Mouse (Mus musculus) hindbrain, embryonic 10.5 days (tissue): Measurements from ENCODE around the gene Farsb. TPM values are rescaled to one million over a fixed set of nuclear protein-coding genes. Genes with fewer than 3 reads are reported as not detected.

Experiments used
- DNase-seq: peaks from one replicate; pipeline ENCODE4 v3.0.0-alpha.2; 2017; ENCODE audit warnings: low spot score
- H3K27ac ChIP-seq: fragments of 300-500 bp; sonication (generic); 2 replicates; pipeline ENCODE4 v1.5.1; 2016; ENCODE audit warnings: mild to moderate bottlenecking, moderate library complexity
- H3K27me3 ChIP-seq: fragments of 300-500 bp; sonication (generic); 2 replicates; pipeline ENCODE4 v1.6.1; 2016; ENCODE audit warnings: mild to moderate bottlenecking; ENCODE audit not compliant: poor library complexity, insufficient read depth, severe bottlenecking
- H3K36me3 ChIP-seq: fragments of 300-500 bp; sonication (generic); 2 replicates; pipeline ENCODE4 v1.6.1; 2016; ENCODE audit warnings: mild to moderate bottlenecking, moderate library complexity
- H3K4me1 ChIP-seq: fragments of 300-500 bp; sonication (generic); replicated peaks from 2 replicates; pipeline ENCODE4 v1.6.1; 2016; ENCODE audit warnings: mild to moderate bottlenecking
- H3K4me3 ChIP-seq: fragments of 300-500 bp; sonication (generic); 2 replicates; pipeline ENCODE4 v1.5.1; 2016; ENCODE audit warnings: mild to moderate bottlenecking, moderate library complexity
- H3K9me3 ChIP-seq: fragments of 300-500 bp; sonication (generic); 2 replicates; pipeline ENCODE4 v1.6.1; 2016; ENCODE audit warnings: mild to moderate bottlenecking, moderate library complexity
- WGBS: fragments of 180-500 bp; shearing (Covaris S2); methylation state at CpG from one replicate; pipeline ENCODE4 v1.1.7; 2016; 5-methylcytosine and 5-hydroxymethylcytosine counted together
- polyA plus RNA-seq: library from polyadenylated mRNA; unstranded; fragments of >200 nt; fragmentation: Nextera tagmentation; extraction: Ambion mirVana; gene quantifications from 2 replicates; pipeline ENCODE4 v1.2.1, GENCODE M21; 2016

Farsb gene
- 123 and 131 TPM in 2 replicates for polyA plus RNA-seq

- H3K36me3 ChIP-seq, result no peaks in the 10 kb centered on the region; the same call in 1 of the 2 replicates
- under 1% methylated on average over 31 of the region's 31 CpGs for WGBS
- H3K27ac ChIP-seq, result peak within 1 kb of the TSS; percentile 98
- no peaks in the 10 kb centered on the region for H3K9me3 ChIP-seq
- no peaks in the 10 kb centered on the region for H3K27me3 ChIP-seq
- peak within 1 kb of the TSS; percentile 98 for H3K4me3 ChIP-seq
- DNase-seq, result peak; percentile 89
- peaks cover 37% of the 10 kb centered on the region for H3K4me1 ChIP-seq
Measured at GRCm38 (mm10) chr1:78488752-78489492, at the start of gene Farsb. TSS of gene Farsb (minus strand) at chr1:78488897.

- no peak for DNase-seq
- Histone ChIP-seq H3K4me1 (peaks cover 10% of the 10 kb centered on the region), H3K27me3 (0 out of 2 replicates have a peak, but pooled peaks cover 3% of the 10 kb centered on the region), H3K36me3 (no peaks in the 10 kb centered on the region), H3K4me3 (no peak overlapping the region), H3K27ac (no peak overlapping the region), H3K9me3 (no peaks in the 10 kb centered on the region)
- 44% methylated on average over 5 of the region's 5 CpGs for WGBS
Measured at GRCm38 (mm10) chr1:78538396-78538795, 49.7 kb upstream of the Farsb start.

- H3K4me1 ChIP-seq, result peaks cover 10% of the 10 kb centered on the region
- WGBS, result 12% methylated on average over 16 of the region's 16 CpGs
- H3K4me3 ChIP-seq, result peak overlapping the region; percentile 43
- no peaks in the 10 kb centered on the region for H3K36me3 ChIP-seq
- H3K27me3 ChIP-seq, result 0 out of 2 replicates have a peak, but pooled peaks cover 3% of the 10 kb centered on the region
- peak; percentile 55 for DNase-seq
- no peaks in the 10 kb centered on the region for H3K9me3 ChIP-seq
- H3K27ac ChIP-seq, result peak overlapping the region; percentile 62; the same call in 1 of the 2 replicates
Measured at GRCm38 (mm10) chr1:78537494-78538010, 48.9 kb upstream of the Farsb start.

- 39% methylated on average over 19 of the region's 19 CpGs for WGBS
- H3K27ac ChIP-seq, result no peak overlapping the region
Measured at GRCm38 (mm10) chr1:78536310-78537164, 47.8 kb upstream of the Farsb start.

GRCm38 (mm10) chr1:78534428-78535150 is 45.9 kb upstream of the Farsb start:
- H3K4me3 ChIP-seq, result no peak overlapping the region
- WGBS, result 92% methylated on average over 9 of the region's 9 CpGs
- peaks cover 12% of the 10 kb centered on the region for H3K4me1 ChIP-seq
- no peak overlapping the region for H3K27ac ChIP-seq
- no peak for DNase-seq
- H3K36me3 ChIP-seq, result no peaks in the 10 kb centered on the region
- 0 out of 2 replicates have a peak, but pooled peaks cover 3% of the 10 kb centered on the region for H3K27me3 ChIP-seq
- H3K9me3 ChIP-seq, result no peaks in the 10 kb centered on the region

More at GRCm38 (mm10) chr1:78536310-78537164, 47.8 kb upstream of the Farsb start:
- DNase-seq, result peak; percentile 64
- H3K4me3 ChIP-seq, result no peak overlapping the region
- peaks cover 10% of the 10 kb centered on the region for H3K4me1 ChIP-seq
- no peaks in the 10 kb centered on the region for H3K9me3 ChIP-seq
- H3K36me3 ChIP-seq, result no peaks in the 10 kb centered on the region
- H3K27me3 ChIP-seq, result 0 out of 2 replicates have a peak, but pooled peaks cover 3% of the 10 kb centered on the region

- Histone ChIP-seq H3K4me1 (peaks cover 8% of the 10 kb centered on the region; the same call in 1 of the 2 replicates), H3K36me3 (no peaks in the 10 kb centered on the region), H3K4me3 (no peak overlapping the region), H3K27me3 (0 out of 2 replicates have a peak, but pooled peaks cover 3% of the 10 kb centered on the region), H3K27ac (no peak overlapping the region), H3K9me3 (no peaks in the 10 kb centered on the region)
- DNase-seq, result no peak
- WGBS, result 85% methylated on average over 15 of the region's 15 CpGs
Measured at GRCm38 (mm10) chr1:78532184-78532800, 43.6 kb upstream of the Farsb start.

- DNase-seq, result no peak
- 84% methylated on average over 7 of the region's 7 CpGs for WGBS
- Histone ChIP-seq H3K9me3 (no peaks in the 10 kb centered on the region), H3K27me3 (no peaks in the 10 kb centered on the region), H3K27ac (no peak overlapping the region), H3K4me3 (no peak overlapping the region), H3K4me1 (peaks cover 4% of the 10 kb centered on the region; the same call in 1 of the 2 replicates), H3K36me3 (no peaks in the 10 kb centered on the region)
Measured at GRCm38 (mm10) chr1:78530500-78531215, 42.0 kb upstream of the Farsb start.

GRCm38 (mm10) chr1:78529011-78529410 is 40.3 kb upstream of the Farsb start:
- WGBS, result 91% methylated on average over 8 of the region's 8 CpGs
- no peaks in the 10 kb centered on the region for H3K27me3 ChIP-seq
- no peak for DNase-seq
- no peaks in the 10 kb centered on the region for H3K9me3 ChIP-seq
- H3K4me3 ChIP-seq, result no peak overlapping the region
- no peaks in the 10 kb centered on the region for H3K36me3 ChIP-seq
- H3K4me1 ChIP-seq, result peaks cover 4% of the 10 kb centered on the region; the same call in 1 of the 2 replicates
- no peak overlapping the region for H3K27ac ChIP-seq

- no peaks in the 10 kb centered on the region for H3K9me3 ChIP-seq
- peaks cover 4% of the 10 kb centered on the region; the same call in 1 of the 2 replicates for H3K4me1 ChIP-seq
- H3K36me3 ChIP-seq, result no peaks in the 10 kb centered on the region
- DNase-seq, result no peak
- WGBS, result 91% methylated on average over 3 of the region's 3 CpGs
- H3K27ac ChIP-seq, result no peak overlapping the region
- H3K4me3 ChIP-seq, result no peak overlapping the region
- no peaks in the 10 kb centered on the region for H3K27me3 ChIP-seq
Measured at GRCm38 (mm10) chr1:78528356-78528755, 39.7 kb upstream of the Farsb start.

- Histone ChIP-seq H3K9me3 (peaks cover 2% of the 10 kb centered on the region; the same call in 1 of the 2 replicates), H3K27me3 (no peaks in the 10 kb centered on the region), H3K4me1 (peaks cover 4% of the 10 kb centered on the region; the same call in 1 of the 2 replicates), H3K4me3 (no peak overlapping the region), H3K36me3 (no peaks in the 10 kb centered on the region), H3K27ac (no peak overlapping the region)
- DNase-seq, result peak; percentile 59
- 51% methylated on average over 23 of the region's 23 CpGs for WGBS
Measured at GRCm38 (mm10) chr1:78525189-78525886, 36.6 kb upstream of the Farsb start.

- Histone ChIP-seq H3K27me3 (no peaks in the 10 kb centered on the region), H3K4me3 (no peak overlapping the region), H3K36me3 (no peaks in the 10 kb centered on the region), H3K9me3 (peaks cover 2% of the 10 kb centered on the region; the same call in 1 of the 2 replicates), H3K27ac (no peak overlapping the region), H3K4me1 (no peaks in the 10 kb centered on the region)
- no peak for DNase-seq
- 91% methylated on average over 7 of the region's 7 CpGs for WGBS
Measured at GRCm38 (mm10) chr1:78518907-78519306, 30.2 kb upstream of the Farsb start.
